Mouse (Mus musculus) ES-Bruce4 (cell line): Measurements from ENCODE around the gene Qpctl.

Source experiments
- CTCF ChIP-seq: IDR thresholded peaks from one replicate; pipeline ENCODE4 v1.8.1; 2011; ENCODE audit warnings: low read depth, low read length
- EP300 ChIP-seq: IDR thresholded peaks from 2 replicates; pipeline ENCODE4 v1.6.1; 2011; ENCODE audit warnings: low read depth, low read length; ENCODE audit not compliant: insufficient read depth
- POLR2A ChIP-seq: IDR thresholded peaks from one replicate; pipeline ENCODE4 v1.8.1; 2011; ENCODE audit warnings: low read length; ENCODE audit not compliant: insufficient read depth

- TF ChIP-seq CTCF (no peak), POLR2A (no peak), EP300 (no peak)
Measured at GRCm38 (mm10) chr7:19184758-19185157, 35.7 kb upstream of the Qpctl start.
